Mouse (Mus musculus) forebrain, embryonic 12.5 days (tissue): ENCODE data around the gene Ptprn2. TPM values are rescaled to one million over a fixed set of nuclear protein-coding genes. Genes with fewer than 3 reads are reported as not detected.

Experiments
- ATAC-seq: fragments of 200-750 bp; cut with Nextera tagmentation; 2 replicates; pipeline ENCODE4 v1.8.0; 2017; ENCODE audit warnings: moderate TSS enrichment; ENCODE audit not compliant: low FRiP score
- H3K27ac ChIP-seq: fragments of 300-500 bp; sonication (generic); 2 replicates; pipeline ENCODE4 v1.5.1; 2016; ENCODE audit warnings: mild to moderate bottlenecking
- H3K27me3 ChIP-seq: fragments of 300-500 bp; sonication (generic); 2 replicates; pipeline ENCODE4 v1.6.1; 2016; ENCODE audit warnings: mild to moderate bottlenecking
- H3K36me3 ChIP-seq: fragments of 300-500 bp; sonication (generic); replicated peaks from 2 replicates; pipeline ENCODE4 v1.6.1; 2016; ENCODE audit warnings: mild to moderate bottlenecking
- H3K4me1 ChIP-seq: fragments of 300-500 bp; sonication (generic); 2 replicates; pipeline ENCODE4 v1.6.1; 2016
- H3K4me2 ChIP-seq: fragments of 300-500 bp; sonication (generic); 2 replicates; pipeline ENCODE4 v1.6.1; 2016; ENCODE audit warnings: mild to moderate bottlenecking, moderate library complexity
- H3K4me3 ChIP-seq: fragments of 300-500 bp; sonication (generic); replicated peaks from 2 replicates; pipeline ENCODE4 v1.5.1; 2016; ENCODE audit warnings: mild to moderate bottlenecking
- H3K9ac ChIP-seq: fragments of 300-500 bp; sonication (generic); 2 replicates; pipeline ENCODE4 v1.6.1; 2016; ENCODE audit warnings: mild to moderate bottlenecking
- H3K9me3 ChIP-seq: fragments of 300-500 bp; sonication (generic); 2 replicates; pipeline ENCODE4 v1.6.1; 2016
- WGBS: fragments of 180-500 bp; shearing (Covaris S2); methylation state at CpG from one replicate; pipeline ENCODE4 v1.1.7; 2016; 5-methylcytosine and 5-hydroxymethylcytosine counted together
- microRNA counts: library from miRNA; unstranded; fragments of <30 nt; microRNA quantifications from one replicate; lab custom pipeline; 2017
- microRNA-seq: library from miRNA; unstranded; fragments of <30 nt; microRNA quantifications from one replicate; pipeline ENCODE4, GENCODE M21; 2017
- polyA plus RNA-seq: library from polyadenylated mRNA; unstranded; fragments of >200 nt; fragmentation: Nextera tagmentation; extraction: Ambion mirVana; gene quantifications from 2 replicates; pipeline ENCODE4 v1.2.1, GENCODE M21; 2016

Ptprn2 gene
- polyA plus RNA-seq, 1 experiment from 2014 or later: 8.8 TPM

GRCm38 (mm10) chr12:117304751-117305624, 819.5 kb downstream of the Ptprn2 start:
- Histone ChIP-seq H3K27ac (peak overlapping the region; percentile 75), H3K27me3 (no peaks in the 10 kb centered on the region), H3K4me3 (no peak overlapping the region), H3K4me1 (peaks cover 18% of the 10 kb centered on the region), H3K9me3 (no peaks in the 10 kb centered on the region), H3K36me3 (no peaks in the 10 kb centered on the region), H3K4me2 (no peak overlapping the region), H3K9ac (no peak overlapping the region)
- WGBS: 63% methylated on average over 17 of the region's 17 CpGs
- peak; percentile 84 for ATAC-seq

- Histone ChIP-seq H3K27ac (peak overlapping the region; percentile 73), H3K27me3 (no peaks in the 10 kb centered on the region), H3K4me2 (no peak overlapping the region), H3K4me1 (peaks cover 18% of the 10 kb centered on the region), H3K4me3 (no peak overlapping the region), H3K9me3 (no peaks in the 10 kb centered on the region), H3K36me3 (no peaks in the 10 kb centered on the region), H3K9ac (no peak overlapping the region)
- WGBS: 30% methylated on average over 5 of the region's 5 CpGs
- ATAC-seq: peak; percentile 6; the same call in 1 of the 2 replicates
Measured at GRCm38 (mm10) chr12:117305625-117306105, 820.1 kb downstream of the Ptprn2 start.

GRCm38 (mm10) chr12:117312079-117312478, 826.6 kb downstream of the Ptprn2 start:
- no peak overlapping the region for H3K4me3 ChIP-seq
- no peak overlapping the region for H3K9ac ChIP-seq
- no peak for ATAC-seq
- peaks cover under 1% of the 10 kb centered on the region; the same call in 1 of the 2 replicates for H3K9me3 ChIP-seq
- H3K4me2 ChIP-seq: no peak overlapping the region
- peaks cover 14% of the 10 kb centered on the region for H3K4me1 ChIP-seq
- WGBS: 84% methylated on average over 6 of the region's 6 CpGs
- no peaks in the 10 kb centered on the region for H3K36me3 ChIP-seq
- no peak overlapping the region for H3K27ac ChIP-seq
- H3K27me3 ChIP-seq: no peaks in the 10 kb centered on the region

DNA sequence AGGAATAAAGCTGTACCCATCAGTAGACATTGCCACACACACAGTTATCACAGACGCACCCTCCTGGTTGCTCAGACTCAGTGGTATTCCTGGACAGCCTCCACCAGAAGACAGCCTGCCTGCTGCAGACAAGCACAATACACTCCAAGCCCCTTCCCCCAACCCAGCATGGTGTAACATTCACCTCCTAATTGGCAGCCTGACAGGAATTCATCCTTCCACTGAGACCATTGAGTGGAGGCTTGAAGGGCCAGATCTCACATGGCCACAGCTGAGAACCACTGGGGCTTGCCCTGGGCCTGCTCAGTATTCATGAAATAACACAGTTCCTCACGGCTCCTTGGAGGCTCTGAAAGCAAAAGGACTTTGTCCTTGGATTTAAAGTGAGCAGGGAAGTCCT, 829.5 kb downstream of the Ptprn2 start:
- Histone ChIP-seq H3K27me3 (no peaks in the 10 kb centered on the region), H3K9ac (no peak overlapping the region; the same call in 1 of the 2 replicates), H3K4me1 (peaks cover 14% of the 10 kb centered on the region), H3K9me3 (peaks cover 9% of the 10 kb centered on the region; the same call in 1 of the 2 replicates), H3K4me3 (no peak overlapping the region), H3K36me3 (no peaks in the 10 kb centered on the region), H3K27ac (peak overlapping the region; percentile 37), H3K4me2 (no peak overlapping the region)
- ATAC-seq: peak; percentile 82
- WGBS: 29% methylated on average over 2 of the region's 2 CpGs

GRCm38 (mm10) chr12:117315661-117316060, 830.1 kb downstream of the Ptprn2 start:
- Histone ChIP-seq H3K9ac (no peak overlapping the region), H3K4me1 (peaks cover 14% of the 10 kb centered on the region), H3K4me3 (no peak overlapping the region), H3K27me3 (no peaks in the 10 kb centered on the region), H3K36me3 (no peaks in the 10 kb centered on the region), H3K27ac (peak overlapping the region; percentile 37), H3K4me2 (no peak overlapping the region), H3K9me3 (peaks cover 9% of the 10 kb centered on the region; the same call in 1 of the 2 replicates)
- WGBS: 87% methylated on average over 3 of the region's 3 CpGs
- no peak for ATAC-seq

GRCm38 (mm10) chr12:117318229-117318628, 832.7 kb downstream of the Ptprn2 start:
- H3K4me3 ChIP-seq: no peak overlapping the region
- H3K4me2 ChIP-seq: no peak overlapping the region
- no peak overlapping the region for H3K27ac ChIP-seq
- peaks cover 14% of the 10 kb centered on the region for H3K4me1 ChIP-seq
- ATAC-seq: no peak
- H3K27me3 ChIP-seq: no peaks in the 10 kb centered on the region
- no peak overlapping the region for H3K9ac ChIP-seq
- peaks cover 9% of the 10 kb centered on the region; the same call in 1 of the 2 replicates for H3K9me3 ChIP-seq
- H3K36me3 ChIP-seq: no peaks in the 10 kb centered on the region
- 88% methylated on average over 3 of the region's 3 CpGs for WGBS

DNA sequence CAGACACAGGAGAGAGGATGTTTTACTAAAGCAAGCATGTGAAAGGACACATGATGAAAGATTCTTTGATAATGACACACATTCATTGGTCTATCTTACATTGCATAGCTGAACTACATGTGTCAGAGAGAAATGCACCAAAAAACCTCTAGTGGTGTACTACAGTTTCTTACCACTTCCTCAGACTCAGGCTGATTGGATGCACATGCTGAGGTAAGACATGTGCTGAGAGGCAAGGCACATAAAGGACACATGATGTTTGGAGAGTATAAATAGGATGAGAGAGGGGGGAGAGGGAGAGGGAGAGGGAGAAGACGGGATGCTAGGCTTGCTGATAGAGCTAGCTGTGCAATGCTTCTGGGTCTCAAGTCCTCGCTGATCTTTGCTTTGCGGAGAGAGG, 837.5 kb downstream of the Ptprn2 start:
- H3K27ac ChIP-seq: no peak overlapping the region
- no peak overlapping the region for H3K4me2 ChIP-seq
- H3K9me3 ChIP-seq: no peaks in the 10 kb centered on the region
- no peaks in the 10 kb centered on the region for H3K27me3 ChIP-seq
- no peak overlapping the region for H3K9ac ChIP-seq
- ATAC-seq: no peak
- no peak overlapping the region for H3K4me3 ChIP-seq
- no peaks in the 10 kb centered on the region for H3K4me1 ChIP-seq
- no peaks in the 10 kb centered on the region for H3K36me3 ChIP-seq
- 100% methylated on average over 2 of the region's 3 CpGs for WGBS

MicroRNAs within 50 kb of the gene (microRNA counts, 519-probe panel; counts per million panel counts)
- microRNA mmu-miR-153 (lab: Ali Mortazavi, UCI): 3,566 counts per million, percentile 35 among the panel's probes with 10 or more counts

Small RNA genes lying within 50 kb of the gene (microRNA-seq; reads per million reads assigned to microRNA genes)
- 2,402 reads per million, percentile 84 among the genes with 10 or more reads in this experiment for gene Mir153

Other genes starting within 250 kb of the Ptprn2 start
- gene Wdr60, start 222.7 kb upstream of the Ptprn2 start, polyA plus RNA-seq: 20.3 and 21.7 TPM in 2 replicates
- gene Gm11027, start 210.3 kb upstream of the Ptprn2 start, polyA plus RNA-seq: not detected in 2 replicates
- 17.2 and 17.3 TPM in 2 replicates for gene Esyt2, start 204.5 kb upstream of the Ptprn2 start, polyA plus RNA-seq
- gene Ncapg2, start 80.3 kb upstream of the Ptprn2 start, polyA plus RNA-seq: 57.5 and 58.1 TPM in 2 replicates